Mouse (Mus musculus) CD4-positive, CD25-positive, alpha-beta regulatory T cell, adult 4 months (primary cell): ENCODE results near the gene Ptprn2. TPM values are rescaled to one million over a fixed set of nuclear protein-coding genes. Genes with fewer than 3 reads are reported as not detected.

ENCODE experiments used
- ATAC-seq: one replicate; pipeline ENCODE4 v1.8.0; 2017
- polyA plus RNA-seq, 2 experiments: library from polyadenylated mRNA; unstranded; fragments of 100-300 nt; shearing (Covaris generic); gene quantifications; one replicate each; pipeline ENCODE4 v1.2.1; 2017

Ptprn2 gene
- polyA plus RNA-seq, 2 experiments from 2014 or later, result not detected

DNA sequence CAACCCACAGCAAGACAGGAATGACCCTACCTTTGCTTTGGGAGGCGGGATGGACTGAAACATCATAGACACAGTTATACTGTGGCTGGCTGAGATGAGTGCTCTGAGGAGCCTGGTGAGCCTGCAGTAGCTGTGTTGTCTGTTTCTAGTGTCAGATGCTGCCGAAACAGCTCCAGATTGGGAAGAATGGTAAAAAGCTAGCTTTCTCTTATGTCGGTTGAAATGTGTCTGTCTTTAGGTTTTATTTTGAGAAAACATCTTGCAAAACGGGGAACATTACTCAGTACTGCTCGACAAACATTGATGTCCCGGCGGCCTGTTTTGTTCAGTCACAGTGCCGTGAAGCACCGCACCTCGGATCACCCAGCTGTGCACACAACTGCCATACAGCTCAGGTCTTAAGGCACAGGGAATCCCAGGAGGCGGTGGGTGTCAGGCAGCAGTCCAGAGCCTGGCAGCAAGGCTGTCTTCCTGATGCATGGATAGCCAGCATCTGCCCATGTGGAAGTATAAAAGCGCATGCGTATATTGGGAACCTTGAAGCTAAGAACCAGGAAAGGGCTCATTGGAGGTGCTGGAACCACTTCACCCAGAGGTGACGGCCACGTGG is 689.7 kb downstream of the Ptprn2 start:
- no peak for ATAC-seq

DNA sequence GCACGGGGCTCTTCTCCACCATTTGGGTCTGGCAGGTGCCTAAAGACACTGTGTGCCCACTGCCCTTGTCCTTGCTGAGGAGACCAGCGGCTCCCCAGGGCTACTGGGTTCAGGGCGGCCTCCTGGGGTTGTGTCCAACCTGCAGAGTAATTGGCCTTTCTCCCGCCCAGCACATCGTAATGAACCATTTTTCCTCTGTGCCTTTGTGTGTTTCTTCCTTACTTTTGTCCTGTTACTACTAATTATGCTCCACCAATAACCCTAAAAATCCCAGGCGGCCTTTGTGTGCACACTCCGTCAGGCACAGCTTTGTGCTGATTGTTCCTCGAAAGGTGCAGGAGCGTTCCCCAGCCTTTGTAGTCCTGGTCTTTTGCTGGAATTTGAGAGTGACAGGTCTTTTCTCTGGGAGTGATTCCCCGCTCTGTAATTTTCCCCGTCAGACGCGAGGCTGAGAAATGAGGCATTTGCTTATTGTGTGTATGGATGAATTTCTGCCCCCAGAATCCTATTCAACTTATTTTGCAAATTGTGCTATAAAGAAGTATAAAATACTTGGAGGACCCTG is 690.8 kb downstream of the Ptprn2 start:
- no peak for ATAC-seq

DNA sequence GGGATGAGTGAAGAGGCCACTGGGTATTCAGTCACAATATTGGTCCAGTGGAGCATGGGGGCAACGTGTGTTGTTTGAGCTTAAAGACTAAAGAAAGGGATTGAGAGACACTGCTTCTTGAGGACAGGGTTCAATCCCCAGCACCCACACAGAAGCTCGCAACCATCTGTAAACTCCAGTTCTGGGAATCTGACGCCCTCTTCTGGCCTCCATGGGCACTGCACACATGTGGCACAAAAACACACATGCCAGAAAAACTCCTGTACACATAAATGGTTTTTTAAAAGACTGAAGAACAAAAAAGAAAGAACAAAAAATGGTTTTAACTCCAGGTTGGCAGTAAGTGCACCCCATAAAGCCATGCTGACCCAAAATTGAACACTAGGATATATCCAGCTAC is 701.6 kb downstream of the Ptprn2 start:
- ATAC-seq, result no peak

DNA sequence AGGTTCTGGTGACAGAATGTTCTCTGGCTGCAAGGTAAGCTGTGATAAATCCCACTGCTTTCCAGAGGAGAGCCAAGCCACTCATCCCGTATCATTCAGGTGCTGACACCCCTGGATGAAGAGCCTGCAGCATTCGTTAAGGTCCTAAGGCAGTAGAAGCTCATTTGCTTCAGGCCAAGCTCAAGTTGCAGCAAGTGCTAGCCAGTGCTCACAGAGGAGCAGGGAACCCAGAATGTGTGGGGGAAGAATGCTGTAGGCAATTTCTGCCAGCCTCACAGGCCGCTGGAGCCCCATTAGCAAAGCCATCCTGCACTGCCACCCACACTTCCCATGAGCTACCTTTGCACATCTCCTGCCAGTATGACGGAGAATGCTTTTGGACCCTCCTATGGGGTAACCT is 706.5 kb downstream of the Ptprn2 start:
- ATAC-seq, result no peak

DNA sequence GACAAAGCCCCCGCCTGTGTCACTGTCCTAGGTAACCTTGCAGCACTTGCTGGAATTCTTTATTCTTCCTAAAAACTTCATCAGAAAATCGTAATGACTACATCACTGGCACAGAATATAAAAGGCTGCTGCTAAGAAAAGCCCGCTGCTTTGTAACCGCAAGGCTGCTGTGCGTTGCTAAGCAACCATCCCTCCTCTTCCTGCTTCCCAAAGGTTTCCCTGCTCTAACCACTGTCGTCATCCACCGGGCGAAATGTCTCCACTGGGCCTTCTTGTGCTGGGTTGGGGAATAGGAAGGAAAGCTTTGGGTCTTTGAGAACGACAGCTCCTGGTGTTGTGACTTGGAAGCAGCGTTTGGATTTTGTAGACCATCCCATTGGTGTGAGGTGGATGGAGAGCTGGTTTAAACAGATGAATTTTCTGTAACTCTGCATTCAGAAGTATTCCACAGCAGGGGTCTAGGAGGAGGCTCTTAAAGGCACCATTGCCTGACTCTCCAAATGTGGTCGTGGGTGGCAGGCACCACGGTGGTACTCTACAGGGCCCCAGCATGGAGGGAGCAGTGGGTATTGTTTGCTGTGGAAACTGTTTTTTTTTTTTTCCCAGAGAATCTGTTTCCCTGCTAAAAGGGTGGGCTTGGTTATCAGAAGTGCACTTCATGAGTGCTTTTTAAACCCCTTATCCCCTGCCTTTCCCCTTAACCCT is 711.4 kb downstream of the Ptprn2 start:
- no peak for ATAC-seq

DNA sequence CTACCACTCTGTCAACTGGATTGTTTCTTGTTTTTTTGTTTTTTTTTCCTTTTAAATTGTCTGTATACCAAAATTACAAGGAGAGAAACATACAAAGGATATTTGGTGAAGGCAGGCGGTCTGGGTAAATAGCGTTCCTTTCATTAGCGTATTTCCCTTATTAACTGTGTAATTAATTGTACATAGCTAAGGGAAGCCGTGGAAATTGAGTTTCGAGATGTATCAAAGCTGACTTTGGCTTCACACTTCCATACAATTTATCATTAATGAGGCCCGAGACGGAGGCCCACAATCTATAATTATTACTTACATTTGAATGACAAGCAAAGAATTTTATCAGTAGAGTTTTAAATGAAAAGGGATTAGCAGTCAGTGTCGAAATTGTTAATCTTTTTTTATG is 712.6 kb downstream of the Ptprn2 start:
- ATAC-seq, result no peak

DNA sequence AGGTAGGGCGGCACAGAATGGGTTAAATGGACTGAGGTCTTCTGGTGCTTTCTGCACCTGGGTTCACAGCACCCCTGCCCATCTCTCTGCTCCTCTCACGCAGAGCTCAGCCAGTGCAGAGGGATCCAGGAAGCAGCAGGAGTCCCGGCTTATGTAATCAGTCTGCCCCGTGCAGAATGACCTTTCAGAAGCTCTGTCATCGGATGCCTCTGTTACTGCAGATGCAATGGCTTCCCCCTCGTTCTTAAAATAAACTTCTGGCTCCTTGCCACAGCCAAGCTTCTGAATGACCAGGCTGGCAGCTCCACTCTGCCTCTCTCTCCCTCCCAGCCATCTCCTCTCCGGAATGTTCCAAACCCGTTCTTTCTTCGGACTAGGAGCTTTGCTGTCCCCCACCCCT is 714.6 kb downstream of the Ptprn2 start:
- ATAC-seq, result no peak

DNA sequence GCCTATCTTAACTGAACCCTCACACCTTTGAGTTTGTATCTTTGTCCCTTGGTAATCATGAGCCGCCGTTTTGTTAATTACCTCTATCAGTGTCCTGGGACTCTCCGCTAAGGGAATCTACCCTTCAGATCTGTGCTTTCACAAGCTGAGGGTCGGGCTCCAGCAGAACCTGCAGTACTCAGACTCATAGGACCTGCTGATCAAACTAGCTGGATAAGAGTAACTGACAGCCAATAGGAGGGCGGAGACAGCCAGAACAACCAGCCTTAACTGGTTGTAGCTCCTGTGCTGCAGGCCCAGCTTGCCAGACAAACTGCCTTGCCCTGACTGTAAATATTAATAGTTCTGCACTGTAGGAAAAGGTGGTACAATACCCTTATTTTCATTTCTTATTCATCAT is 715.1 kb downstream of the Ptprn2 start:
- no peak for ATAC-seq

DNA sequence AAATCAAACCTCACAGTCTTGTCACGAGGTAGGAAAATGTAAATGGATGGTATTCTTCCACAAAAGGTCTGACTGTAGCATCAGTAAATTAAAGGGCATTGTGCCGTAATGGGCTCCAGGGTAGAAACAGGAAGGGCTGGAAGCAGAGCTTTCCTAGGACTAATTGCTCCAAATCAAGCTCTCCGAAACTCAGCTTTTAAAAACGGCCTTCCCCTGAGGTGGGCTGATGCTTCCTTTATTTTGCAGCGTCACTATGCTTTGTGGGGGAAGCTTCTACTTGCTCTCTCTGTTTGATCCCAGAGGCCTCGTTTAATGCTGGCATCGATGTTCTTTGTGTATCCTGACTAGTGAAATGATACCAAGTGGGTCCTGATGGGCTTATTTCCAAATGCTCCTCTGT is 718.0 kb downstream of the Ptprn2 start:
- no peak for ATAC-seq

DNA sequence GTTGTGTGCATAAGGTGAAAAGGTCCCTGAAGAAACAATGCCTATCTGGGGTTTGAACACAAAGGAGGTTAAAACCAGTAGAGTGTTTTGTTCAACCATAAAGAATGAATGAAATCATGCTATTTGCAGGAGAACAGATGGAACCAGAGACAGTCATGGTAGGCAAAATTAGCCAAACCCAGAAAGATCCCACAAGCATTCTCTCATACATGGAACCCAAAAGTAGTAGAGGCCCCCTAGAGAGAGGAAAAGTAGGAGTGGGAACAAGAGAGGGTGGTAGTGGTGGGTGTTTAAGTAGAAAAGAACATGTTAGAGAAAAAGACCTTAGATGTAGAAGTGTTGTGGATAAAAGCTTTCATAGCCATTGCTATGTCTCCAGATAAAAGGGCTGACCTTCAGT is 719.4 kb downstream of the Ptprn2 start:
- ATAC-seq, result no peak

DNA sequence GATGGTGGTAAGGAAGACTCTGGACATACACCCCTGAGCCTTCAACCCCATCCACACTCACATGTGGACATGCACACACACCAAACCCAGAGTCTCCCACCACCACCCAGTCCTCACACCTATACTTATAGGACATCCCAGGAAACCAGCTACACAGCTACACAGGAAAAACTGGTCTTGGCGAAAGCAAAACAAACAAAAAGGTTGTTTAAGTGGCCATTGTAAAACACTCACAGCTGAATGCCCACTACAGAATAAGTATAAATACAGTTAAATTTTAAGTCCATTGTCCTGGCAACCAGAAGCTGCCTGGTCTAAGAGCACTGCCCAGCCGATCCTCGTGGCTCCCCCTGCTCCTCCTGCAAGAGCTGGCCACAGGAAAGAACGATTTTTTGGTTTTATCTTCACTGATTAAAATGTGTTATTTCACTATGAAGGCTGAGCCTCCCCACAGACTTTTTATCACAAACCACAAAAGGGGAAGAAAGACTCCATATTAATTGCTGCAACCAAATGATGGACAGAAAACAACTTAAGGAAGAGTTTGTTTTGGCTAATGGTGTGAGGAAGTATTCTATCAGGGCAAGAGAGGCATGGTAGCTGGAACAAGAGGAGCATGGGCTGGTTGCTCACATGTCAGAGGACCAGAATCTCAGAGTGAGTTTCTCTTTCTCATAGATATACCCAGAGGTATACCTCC is 722.1 kb downstream of the Ptprn2 start:
- ATAC-seq, result no peak

DNA sequence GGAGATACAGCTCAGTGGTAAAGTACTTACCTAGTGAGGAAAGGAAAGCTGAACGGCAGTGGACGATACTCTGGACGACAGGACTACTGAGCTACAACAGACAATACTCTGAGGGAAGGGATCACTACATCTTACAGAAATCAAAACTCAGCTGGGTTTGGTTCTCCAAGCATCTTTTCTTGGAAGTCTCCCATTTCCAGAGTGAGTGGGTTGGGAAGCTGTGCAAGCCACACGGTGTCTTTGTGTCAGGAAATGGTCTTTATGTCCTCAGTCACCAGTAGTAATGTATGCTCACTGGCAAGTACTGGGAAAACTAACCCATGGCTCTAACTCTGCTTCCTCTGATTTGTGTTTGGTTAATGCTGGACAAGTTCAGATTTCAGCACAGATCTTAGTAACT is 724.9 kb downstream of the Ptprn2 start:
- ATAC-seq, result no peak

DNA sequence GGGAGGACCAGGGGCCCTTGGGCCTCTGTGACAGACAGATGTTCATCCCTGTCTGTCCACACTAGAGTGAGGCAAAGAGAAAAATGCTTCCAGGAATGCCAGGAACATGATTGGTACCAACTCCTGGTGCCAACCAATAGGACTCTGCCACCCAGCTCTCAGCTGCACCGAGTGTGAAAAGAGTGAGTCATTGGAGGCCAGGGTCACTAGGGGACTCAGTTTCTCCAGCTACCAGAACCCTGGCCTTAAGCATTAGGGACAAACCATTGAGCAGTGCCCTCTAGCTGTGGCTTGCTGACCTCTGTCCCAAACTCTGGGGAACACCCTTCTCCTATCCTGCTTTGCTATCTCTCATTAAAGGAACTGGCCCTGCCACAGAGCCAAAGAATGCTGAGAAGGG is 728.0 kb downstream of the Ptprn2 start:
- ATAC-seq, result no peak

DNA sequence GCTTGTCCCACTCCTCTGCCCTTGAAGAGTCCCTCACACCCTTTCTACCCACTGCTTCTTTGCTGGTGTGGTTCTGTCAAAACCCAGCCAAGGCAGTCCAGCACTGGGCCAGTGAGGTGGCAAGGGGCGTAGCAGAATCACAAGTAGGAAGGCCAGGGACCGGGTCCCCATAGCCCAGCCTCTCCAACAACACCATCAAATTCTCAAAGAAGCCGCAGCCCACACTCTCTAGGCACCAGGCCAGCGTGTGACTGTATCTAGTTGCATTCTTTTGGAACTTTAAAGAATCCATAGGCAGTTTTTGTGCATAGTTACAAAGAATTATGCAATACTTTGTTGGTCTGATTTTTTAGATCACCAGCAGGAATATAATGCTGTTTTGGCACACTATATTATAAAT is 728.8 kb downstream of the Ptprn2 start:
- no peak for ATAC-seq

DNA sequence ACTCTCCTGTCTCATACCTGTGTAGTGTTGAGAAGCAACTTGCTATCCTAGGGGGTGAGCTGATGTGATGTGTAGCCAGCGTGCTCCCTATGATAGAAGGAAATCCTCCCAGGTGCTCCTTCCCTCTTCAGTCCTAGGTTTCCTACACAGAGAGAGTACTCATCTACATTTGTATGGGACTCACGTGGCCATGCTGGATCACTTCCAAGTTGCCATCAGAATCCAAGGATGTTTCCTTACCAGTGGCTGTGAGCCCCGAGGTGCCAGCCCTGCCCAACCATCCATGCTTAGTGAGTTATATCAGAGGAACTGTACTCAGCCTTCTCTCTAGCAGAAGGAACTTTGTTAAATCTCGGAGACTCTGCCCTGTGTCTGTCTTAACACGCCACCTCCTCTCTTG is 729.4 kb downstream of the Ptprn2 start:
- ATAC-seq, result no peak

DNA sequence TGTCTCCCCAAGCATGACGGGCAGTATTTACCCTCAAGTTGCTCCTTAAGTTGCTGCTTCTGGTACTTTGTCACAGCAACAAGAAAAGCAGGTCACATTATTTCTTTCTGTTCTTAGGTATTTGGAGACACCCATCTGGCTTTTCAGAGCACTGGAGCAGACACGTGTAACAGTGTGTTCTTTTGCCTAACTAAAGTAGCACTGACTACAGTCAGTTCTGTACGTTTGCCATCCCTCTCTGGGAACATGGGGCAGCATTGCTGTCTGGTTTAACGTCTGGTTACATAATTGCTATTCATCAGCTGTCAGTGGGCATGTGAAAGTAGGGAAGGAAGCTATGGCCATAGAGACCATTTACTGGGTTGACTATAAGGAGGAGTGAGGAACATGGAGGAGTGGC is 736.4 kb downstream of the Ptprn2 start:
- ATAC-seq, result no peak

DNA sequence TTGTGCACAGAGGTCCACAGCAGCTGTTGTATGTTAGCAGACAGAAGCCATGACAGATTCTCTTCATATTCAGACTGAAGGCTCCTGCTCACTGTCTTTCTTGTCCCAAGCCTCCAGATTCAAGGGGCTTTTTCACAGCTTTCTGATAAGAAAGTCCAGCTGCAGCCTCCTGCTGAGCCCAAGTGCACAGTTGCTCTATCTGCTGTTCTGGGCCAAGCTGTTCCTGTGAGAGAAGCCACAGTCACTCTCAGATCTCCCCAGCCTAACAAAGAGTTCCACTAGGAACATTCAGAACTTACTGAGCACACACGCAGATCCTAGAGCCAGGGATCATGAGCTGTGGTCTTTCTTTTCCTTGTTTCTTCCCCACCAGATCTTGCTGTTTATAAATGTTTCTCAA is 738.5 kb downstream of the Ptprn2 start:
- ATAC-seq, result no peak

DNA sequence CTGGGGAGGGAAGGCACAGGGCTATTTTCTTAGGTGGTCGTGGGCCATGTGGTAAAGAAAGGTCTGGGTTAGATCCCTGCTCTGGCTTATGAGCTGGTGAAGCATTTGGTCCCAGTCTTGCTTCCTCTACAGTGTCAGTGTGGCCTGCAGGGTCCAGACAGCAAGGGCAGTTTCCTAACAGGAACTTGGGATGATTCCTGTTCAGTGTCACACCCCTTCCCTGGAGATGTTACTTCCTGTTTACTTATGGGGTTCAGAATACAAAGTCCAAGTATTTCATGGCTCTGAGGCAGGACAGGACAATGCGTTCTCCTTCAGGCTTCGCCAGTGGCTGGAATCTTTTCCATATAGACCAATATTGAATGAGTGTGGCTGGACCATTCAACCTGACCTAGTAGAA is 741.7 kb downstream of the Ptprn2 start:
- ATAC-seq, result no peak

DNA sequence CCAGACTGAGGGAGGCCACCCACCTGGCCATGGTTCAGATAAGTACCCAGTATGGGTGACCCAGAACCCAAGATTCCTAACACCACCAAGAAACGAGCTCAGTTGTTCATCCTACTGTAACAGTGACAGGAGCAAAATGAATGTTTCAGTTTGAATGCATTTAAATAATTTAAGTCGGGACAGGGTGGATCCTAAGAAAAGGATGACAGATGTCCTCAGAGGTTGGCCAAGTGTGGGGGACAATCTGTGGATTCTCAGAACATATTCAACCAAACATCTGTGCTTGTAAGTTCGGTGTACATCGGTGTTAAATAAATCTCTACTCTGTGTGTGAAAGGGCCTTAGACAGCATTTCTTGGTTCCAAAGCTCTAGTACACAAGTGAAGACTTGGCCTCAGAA is 743.9 kb downstream of the Ptprn2 start:
- no peak for ATAC-seq

DNA sequence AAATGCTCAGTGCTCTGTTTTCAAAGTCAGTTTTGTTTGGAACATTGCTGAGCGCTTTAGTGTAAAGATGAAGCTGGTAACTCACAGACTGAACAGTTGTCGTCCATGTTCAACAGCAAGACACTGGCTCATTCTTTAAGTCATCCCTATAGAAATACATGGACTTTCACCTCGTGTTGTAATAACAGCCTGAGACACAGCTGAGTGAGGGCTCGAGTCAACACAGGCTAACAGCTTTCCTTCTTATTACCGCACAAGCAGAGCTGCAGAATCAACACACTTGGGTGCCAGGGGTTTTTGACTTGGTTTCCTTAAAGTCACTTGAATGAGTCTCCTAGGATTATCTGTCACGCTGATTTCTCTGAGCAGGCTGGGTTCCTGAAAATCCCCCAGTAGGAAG is 744.8 kb downstream of the Ptprn2 start:
- ATAC-seq, result no peak

DNA sequence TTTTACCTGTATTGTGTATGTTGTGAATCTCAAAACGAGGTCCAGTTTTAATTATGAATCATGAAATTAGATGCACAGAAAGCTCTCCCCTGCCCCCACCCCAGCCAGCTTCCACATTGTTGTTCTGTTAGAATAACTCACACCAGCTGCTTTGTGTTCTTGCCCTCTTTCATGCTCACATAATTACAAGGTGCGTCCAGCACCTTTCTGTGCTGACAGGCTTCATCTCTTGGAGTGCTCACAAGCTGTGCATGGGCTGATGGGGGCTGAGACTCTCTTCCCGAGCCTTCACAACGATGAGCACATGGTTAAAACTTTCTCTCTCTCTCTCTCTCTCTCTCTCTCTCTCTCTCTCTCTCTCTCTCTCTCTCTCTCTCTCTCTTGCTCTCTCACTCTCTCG is 746.3 kb downstream of the Ptprn2 start:
- no peak for ATAC-seq

DNA sequence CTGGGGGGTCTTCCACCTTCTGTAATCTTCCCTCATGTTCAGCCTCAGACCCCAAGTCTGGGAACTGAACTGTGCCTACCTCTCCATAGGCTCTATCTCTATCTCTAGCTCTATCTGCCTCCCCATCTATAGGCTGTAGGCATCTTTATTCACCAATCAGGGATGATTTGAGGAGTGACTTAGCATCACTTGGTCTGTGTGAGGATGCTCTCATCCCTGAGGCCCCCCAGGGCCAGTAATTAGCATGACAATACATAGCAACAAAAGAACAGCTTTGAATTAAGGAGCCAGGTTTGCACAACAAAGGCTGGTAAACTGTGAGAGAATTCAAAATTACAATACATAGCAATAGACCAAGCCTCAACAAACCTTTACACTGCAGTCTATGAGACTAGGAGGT is 749.6 kb downstream of the Ptprn2 start:
- ATAC-seq, result no peak

DNA sequence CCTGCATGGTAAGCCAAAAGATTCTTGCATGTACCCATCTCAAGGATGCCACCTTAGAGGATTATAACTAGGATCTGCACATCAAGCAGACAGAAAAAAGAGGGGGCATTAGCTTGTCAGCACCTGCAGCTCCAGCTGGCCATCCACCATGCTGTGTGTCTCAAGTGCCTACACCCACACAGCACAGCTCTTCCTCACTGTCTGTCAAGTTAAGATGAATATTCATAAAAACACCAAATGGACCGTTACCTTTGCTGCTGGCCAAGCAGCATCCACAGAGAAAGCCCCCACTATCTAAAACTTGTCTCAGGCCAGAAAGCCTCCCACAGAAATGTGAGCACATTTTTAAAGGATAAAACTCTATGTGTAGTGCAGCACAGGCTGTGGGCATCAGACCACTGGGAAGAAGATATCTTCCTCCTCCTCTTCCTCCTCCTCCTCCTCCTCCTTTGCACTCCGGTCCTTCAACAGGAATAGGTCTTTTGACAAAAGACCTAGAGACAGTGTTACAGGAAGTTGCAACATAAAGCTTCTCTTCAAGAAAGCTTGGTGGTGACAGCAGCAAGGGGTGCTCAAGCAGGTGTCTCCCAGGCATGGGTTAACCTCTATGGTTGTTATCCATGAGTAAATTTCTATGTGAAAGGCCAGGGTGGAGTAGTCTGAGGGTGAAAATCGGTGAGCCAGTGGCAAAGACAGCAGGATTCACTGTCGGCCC is 750.7 kb downstream of the Ptprn2 start:
- no peak for ATAC-seq
